In genomic region chr5:54049940-54050339, GRCm38 (mm10) we compare ENCODE assay signal across 24 mouse cellular contexts. TPM values are rescaled to one million over a fixed set of nuclear protein-coding genes. Genes with fewer than 3 reads are reported as not detected.
DNase-seq lines count a peak whose midpoint lies in the region; ATAC-seq and TF ChIP-seq lines count a peak whose summit lies in the region.
"Had no signal": no experiment of that assay in that cellular context is flagged by ENCODE, and none has a peak within 500 bp of the region (broad histone marks: within the 10 kb centered on the region; RNA-seq: fewer than 3 reads in every experiment).

No protein-coding gene starts in this region.

- H3K4me1 ChIP-seq in liver, adult 2 months (ENCODE audit: control insufficient read depth, insufficient read depth, low read length): peaks cover 15% of the 10 kb centered on the region
- peaks cover 7% of the 10 kb centered on the region; the same call in 1 of the 2 replicates for H3K4me1 ChIP-seq in bone marrow, adult 2 months (ENCODE audit: control insufficient read depth, insufficient read depth, low read length)
- H3K4me1 ChIP-seq: forebrain, embryonic 13.5 days; hindbrain, embryonic 15.5 days had no signal

- H3K27me3 ChIP-seq in liver, adult 2 months (ENCODE audit: control insufficient read depth, insufficient read depth, low read length): no peaks in the 10 kb centered on the region
- H3K27me3 ChIP-seq: CH12.LX; embryonic facial prominence, embryonic 13.5 days; forebrain, embryonic 13.5 days; hindbrain, embryonic 12.5 days; hindbrain, embryonic 15.5 days; Patski had no signal

- DNase-seq in liver, adult 2 months (ENCODE audit: extremely low read depth, low read depth, low spot score): peak; percentile 28
- DNase-seq in liver (no peak), 416B (ENCODE audit: low read depth) (peak; percentile 51)
- DNase-seq in yolk sac, embryonic 10.5 days (ENCODE audit: low spot score): no peak
- no peak for DNase-seq in heart, adult 18-20 months
- no peak for DNase-seq in lung, postnatal 36 days
- DNase-seq: adrenal gland, adult 2 months; adrenal gland, postnatal 14 days; cerebellum, adult 11-12 months; cerebellum, adult 8-10 months; cerebellum, postnatal 10 days; cerebellum, postnatal 36 days; gastrocnemius, postnatal 25 days had no signal

- no peak for TF ChIP-seq CTCF in liver, adult 2 months (IDR thresholded peaks at IDR 0.05; ENCODE audit: low read depth, low read length)
- no peak for TF ChIP-seq CTCF in bone marrow, adult 2 months (IDR thresholded peaks at IDR 0.05; ENCODE audit: control insufficient read depth, insufficient read depth, low read length)

- WGBS in liver, adult 2 months: 57% methylated on average over 5 of the region's 5 CpGs
- WGBS in bone marrow, adult 2 months: 50% methylated on average over 5 of the region's 5 CpGs

- ATAC-seq in megakaryocyte progenitor cell, adult 5-6 weeks (replicated peaks; ENCODE audit: poor library complexity): peak; percentile 45
- ATAC-seq: forebrain, embryonic 13.5 days; forebrain, embryonic 16.5 days; Patski had no signal

- no peak for TF ChIP-seq POLR2A in liver, adult 2 months (IDR thresholded peaks at IDR 0.05; ENCODE audit: extremely low read depth, insufficient read depth, low read length)
- TF ChIP-seq POLR2A in bone marrow, adult 2 months (IDR thresholded peaks at IDR 0.05; ENCODE audit: borderline replicate concordance, control insufficient read depth, low read depth, low read length): no peak

- H3K27ac ChIP-seq in liver, adult 2 months (replicated peaks; ENCODE audit: insufficient read depth, low read depth, low read length): no peak overlapping the region
- peak overlapping the region; percentile 31; the same call in 1 of the 2 replicates for H3K27ac ChIP-seq in bone marrow, adult 2 months (ENCODE audit: control insufficient read depth, insufficient read depth, low read depth, low read length, poor library complexity)
- H3K27ac ChIP-seq: embryonic facial prominence, embryonic 10.5 days; embryonic facial prominence, embryonic 13.5 days; forebrain, embryonic 13.5 days; hindbrain, embryonic 12.5 days; hindbrain, embryonic 15.5 days had no signal

- H3K36me3 ChIP-seq in liver, adult 2 months (ENCODE audit: control insufficient read depth, insufficient read depth, low read length): peaks cover 7% of the 10 kb centered on the region
- H3K36me3 ChIP-seq: hindbrain, embryonic 12.5 days; hindbrain, embryonic 15.5 days had no signal

- H3K79me2 ChIP-seq in liver, adult 2 months (ENCODE audit: control insufficient read depth, insufficient read depth, low read length): peaks cover 28% of the 10 kb centered on the region; the same call in 1 of the 2 replicates

- H3K4me3 ChIP-seq in liver, adult 2 months (ENCODE audit: insufficient read depth, low read depth, low read length): no peak overlapping the region
- H3K4me3 ChIP-seq in bone marrow, adult 2 months (replicated peaks; ENCODE audit: control insufficient read depth, low read depth, low read length): no peak overlapping the region
- H3K4me3 ChIP-seq: embryonic facial prominence, embryonic 10.5 days; embryonic facial prominence, embryonic 13.5 days; erythroblast, embryonic 14.5 days; forebrain, embryonic 13.5 days; hindbrain, embryonic 12.5 days; hindbrain, embryonic 15.5 days had no signal

- no peak overlapping the region for H3K9ac ChIP-seq in liver, adult 2 months (ENCODE audit: low read depth, low read length)
- H3K9ac ChIP-seq: embryonic facial prominence, embryonic 13.5 days; forebrain, embryonic 13.5 days; hindbrain, embryonic 12.5 days; hindbrain, embryonic 15.5 days had no signal

RNA-seq across cellular contexts. Expression of gene Stim2, which starts 51.6 kb away (rescaled TPM):
- 13.2 and 13.7 TPM in 2 replicates for total RNA-seq in liver, adult 2 months (2014; rRNA removed)
- 7.1 and 12.2 TPM in 2 replicates for polyA plus RNA-seq in liver, adult 2 months (2012; rRNA removed)
- polyA plus RNA-seq in bone marrow, adult 2 months (2011; ENCODE audit: insufficient read depth, insufficient read length, low replicate concordance, missing spikeins): 9.6 and 19.1 TPM in 2 replicates
- 19.6 and 20.6 TPM in 2 replicates for total RNA-seq in megakaryocyte progenitor cell, adult 5-6 weeks (2015)
- 20.2 and 21.7 TPM in 2 replicates for total RNA-seq in megakaryocyte progenitor cell, adult 5-6 weeks (2017)
- 10 to 100 TPM; 14.0 to 15.3 TPM for total RNA-seq in heart, adult 18-20 months (2021)

Comparison
In these comparisons a context has a peak if more than half of its experiments do, and no peak if none do; other contexts are left out.
1. DNase-seq: peak in liver, adult 2 months (single experiment) and 416B (single experiment); none in liver (single experiment), yolk sac, embryonic 10.5 days (single experiment), heart, adult 18-20 months (0 of 2) and lung, postnatal 36 days (single experiment).